Mouse (Mus musculus): ENCODE measurements at regions not wholly inside any gene's neighbourhood (a gene's known extent, or its start where the extent isn't known, plus 50 kb on each side); places are given as distances from the start of the nearest gene placed in this dataset.

DNA sequence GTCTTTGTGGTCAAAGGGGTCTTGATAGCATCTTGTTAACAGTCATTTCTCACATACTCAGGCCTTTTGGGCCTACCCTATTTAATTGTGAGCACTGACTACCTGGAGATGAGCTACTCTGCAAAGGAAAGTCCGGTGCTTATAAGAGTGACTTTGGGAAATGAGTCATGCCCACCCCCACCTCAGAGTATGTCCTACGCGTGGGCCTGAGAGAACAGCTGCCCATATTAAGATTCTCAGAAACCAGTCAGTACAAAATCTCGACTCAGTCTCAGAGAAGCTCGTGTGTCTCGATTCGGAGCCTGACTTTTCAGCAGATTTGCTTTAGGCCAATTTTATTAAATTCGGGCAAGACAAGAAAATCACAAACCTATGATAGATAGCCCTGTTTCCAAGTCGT, 301.1 kb downstream of the Xpnpep1 start:
- Histone ChIP-seq H3K9me3 (ENCODE audit: control insufficient read depth, low read length) (no peaks in the 10 kb centered on the region), H3K36me3 (ENCODE audit: control insufficient read depth, insufficient read depth, low read length) (no peaks in the 10 kb centered on the region), H3K4me2 (ENCODE audit: low read length) (no peak overlapping the region), H3K4me1 (ENCODE audit: control insufficient read depth, insufficient read depth, low read depth, low read length) (no peaks in the 10 kb centered on the region), H3K27ac (ENCODE audit: low read depth, low read length) (no peak overlapping the region), H3K9ac (ENCODE audit: low read depth, low read length) (no peak overlapping the region), H3K4me3 (ENCODE audit: low read length) (no peak overlapping the region), H3K27me3 (replicated peaks; ENCODE audit: control insufficient read depth, insufficient read depth, low read length) (no peaks in the 10 kb centered on the region)
- 90% methylated on average over 9 of the region's 9 CpGs for WGBS
- no peak for ATAC-seq

DNA sequence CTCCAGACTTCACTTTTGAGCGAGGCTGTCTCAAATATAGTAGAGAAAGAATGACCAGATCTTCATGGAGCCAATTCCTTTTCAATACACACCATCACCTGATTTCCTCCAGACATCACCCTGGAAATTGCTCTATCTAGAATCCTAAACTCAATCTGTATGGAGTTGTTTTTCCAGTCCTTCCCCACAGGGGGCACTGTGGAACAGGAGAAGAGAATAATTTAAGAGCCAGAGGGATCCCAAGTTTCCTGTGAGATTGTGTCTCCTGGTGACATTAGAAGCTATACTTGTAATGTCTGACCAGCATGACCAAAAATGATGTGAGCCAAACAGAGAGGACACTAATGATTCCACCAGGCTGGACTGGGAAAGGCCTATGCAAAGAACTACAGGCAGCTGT, 318.2 kb downstream of the Xpnpep1 start:
- Histone ChIP-seq H3K27ac (ENCODE audit: low read depth, low read length) (no peak overlapping the region), H3K4me1 (ENCODE audit: control insufficient read depth, insufficient read depth, low read depth, low read length) (no peaks in the 10 kb centered on the region), H3K9me3 (ENCODE audit: control insufficient read depth, low read length) (no peaks in the 10 kb centered on the region), H3K9ac (ENCODE audit: low read depth, low read length) (no peak overlapping the region), H3K4me3 (ENCODE audit: low read length) (no peak overlapping the region), H3K4me2 (ENCODE audit: low read length) (no peak overlapping the region), H3K36me3 (ENCODE audit: control insufficient read depth, insufficient read depth, low read length) (no peaks in the 10 kb centered on the region), H3K27me3 (replicated peaks; ENCODE audit: control insufficient read depth, insufficient read depth, low read length) (no peaks in the 10 kb centered on the region)
- WGBS: 26% methylated on average over 1 of the region's 1 CpGs
- ATAC-seq: no peak

GRCm38 (mm10) chr19:52715359-52715758, 324.7 kb downstream of the Xpnpep1 start:
- 77% methylated on average over 5 of the region's 5 CpGs for WGBS

DNA sequence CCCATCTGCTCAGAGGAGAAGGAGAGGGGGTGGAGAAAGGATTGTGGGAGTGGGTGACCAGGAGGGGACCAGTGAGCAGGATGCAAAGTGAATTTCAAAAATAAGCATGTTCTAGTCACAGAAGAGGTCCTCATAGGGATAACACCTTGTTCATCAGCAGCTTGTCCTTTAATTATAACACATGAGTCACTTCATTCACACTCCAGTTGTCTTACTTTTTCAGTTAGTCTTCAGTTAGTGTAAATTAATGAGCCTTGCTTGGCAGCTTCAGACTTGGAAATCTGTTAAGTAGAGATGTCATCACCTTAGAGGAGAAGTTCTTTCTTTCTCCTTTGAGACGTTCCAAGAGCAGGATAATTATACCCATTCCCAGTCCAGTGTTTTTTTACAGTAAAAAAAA, 332.3 kb downstream of the Xpnpep1 start:
- ATAC-seq: no peak
- H3K9me3 ChIP-seq (ENCODE audit: control insufficient read depth, low read length): no peaks in the 10 kb centered on the region
- no peak overlapping the region for H3K9ac ChIP-seq (ENCODE audit: low read depth, low read length)
- 85% methylated on average over 1 of the region's 1 CpGs for whole genome bisulfite sequencing
- H3K27ac ChIP-seq (ENCODE audit: low read depth, low read length): no peak overlapping the region
- no peaks in the 10 kb centered on the region for H3K27me3 ChIP-seq (replicated peaks; ENCODE audit: control insufficient read depth, insufficient read depth, low read length)
- H3K4me1 ChIP-seq (ENCODE audit: control insufficient read depth, insufficient read depth, low read depth, low read length): no peaks in the 10 kb centered on the region
- H3K4me3 ChIP-seq (ENCODE audit: low read length): no peak overlapping the region
- H3K4me2 ChIP-seq (ENCODE audit: low read length): no peak overlapping the region
- no peaks in the 10 kb centered on the region for H3K36me3 ChIP-seq (ENCODE audit: control insufficient read depth, insufficient read depth, low read length)

More at GRCm38 (mm10) chr19:52715359-52715758, 324.7 kb downstream of the Xpnpep1 start:
- H3K9me3 ChIP-seq (ENCODE audit: control insufficient read depth, low read length): no peaks in the 10 kb centered on the region
- ATAC-seq: no peak
- H3K4me3 ChIP-seq (ENCODE audit: low read length): no peak overlapping the region
- H3K4me1 ChIP-seq (ENCODE audit: control insufficient read depth, insufficient read depth, low read depth, low read length): no peaks in the 10 kb centered on the region
- no peaks in the 10 kb centered on the region for H3K27me3 ChIP-seq (replicated peaks; ENCODE audit: control insufficient read depth, insufficient read depth, low read length)
- no peak overlapping the region for H3K27ac ChIP-seq (ENCODE audit: low read depth, low read length)
- no peak overlapping the region for H3K9ac ChIP-seq (ENCODE audit: low read depth, low read length)
- no peak overlapping the region for H3K4me2 ChIP-seq (ENCODE audit: low read length)
- H3K36me3 ChIP-seq (ENCODE audit: control insufficient read depth, insufficient read depth, low read length): no peaks in the 10 kb centered on the region

GRCm38 (mm10) chr19:52661009-52661408, 379.0 kb downstream of the Xpnpep1 start:
- no peaks in the 10 kb centered on the region for H3K9me3 ChIP-seq (ENCODE audit: control insufficient read depth, low read length)
- H3K27ac ChIP-seq (ENCODE audit: low read depth, low read length): no peak overlapping the region
- 0 out of 2 replicates have a peak, but pooled peaks have one; percentile 30 for ATAC-seq
- H3K4me3 ChIP-seq (ENCODE audit: low read length): no peak overlapping the region
- no peaks in the 10 kb centered on the region for H3K4me1 ChIP-seq (ENCODE audit: control insufficient read depth, insufficient read depth, low read depth, low read length)
- no peak overlapping the region for H3K4me2 ChIP-seq (ENCODE audit: low read length)
- WGBS: 56% methylated on average over 5 of the region's 5 CpGs
- H3K36me3 ChIP-seq (ENCODE audit: control insufficient read depth, insufficient read depth, low read length): no peaks in the 10 kb centered on the region
- H3K9ac ChIP-seq (ENCODE audit: low read depth, low read length): no peak overlapping the region
- H3K27me3 ChIP-seq (replicated peaks; ENCODE audit: control insufficient read depth, insufficient read depth, low read length): no peaks in the 10 kb centered on the region

DNA sequence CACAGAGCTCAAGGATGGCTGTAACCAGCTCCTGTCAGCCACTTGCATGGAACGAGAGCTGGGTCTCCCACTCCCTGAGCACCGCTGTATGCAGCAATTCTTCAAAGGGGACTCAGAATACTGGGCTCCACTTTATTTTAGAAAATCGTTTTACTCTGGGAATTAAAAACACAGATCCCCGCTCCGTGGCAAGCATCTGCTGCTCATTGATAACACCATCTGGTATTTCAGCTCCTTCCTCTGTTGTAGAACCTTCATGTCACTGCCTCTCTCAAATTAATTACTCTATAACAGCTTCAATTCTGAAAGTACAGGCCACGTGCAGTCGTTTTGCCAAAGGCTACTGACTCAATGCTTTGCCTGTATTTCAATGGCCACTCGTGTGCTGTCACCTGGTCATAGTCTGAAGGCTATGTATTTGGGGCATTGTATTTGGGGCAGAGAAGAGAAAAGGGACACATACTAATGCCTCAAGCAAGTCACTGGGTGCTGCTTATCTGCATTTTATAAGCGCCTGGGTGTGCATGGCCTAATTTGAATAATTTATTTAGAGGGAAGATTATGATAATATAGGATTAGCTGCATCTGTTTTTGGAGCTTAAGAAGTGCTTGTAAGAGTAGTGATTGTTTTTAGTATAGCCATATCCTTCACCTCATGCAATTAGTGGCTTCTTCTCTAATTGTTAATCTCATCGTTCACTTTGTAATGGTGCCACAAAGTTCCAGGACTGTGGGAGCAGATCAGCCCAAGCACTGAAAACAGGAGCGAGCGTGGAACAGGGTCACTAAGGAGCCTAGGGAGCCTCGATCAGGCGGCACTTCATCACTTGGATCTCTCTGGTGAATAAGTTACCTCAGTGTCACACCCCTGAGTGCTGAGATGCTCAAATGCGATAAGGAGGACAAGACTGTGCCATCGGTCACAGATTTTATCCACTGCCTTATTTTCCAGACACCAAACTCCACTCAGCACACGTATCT, 383.3 kb downstream of the Ins1 start:
- WGBS: 46% methylated on average over 17 of the region's 17 CpGs
- H3K4me1 ChIP-seq (ENCODE audit: control insufficient read depth, insufficient read depth, low read depth, low read length): peaks cover 3% of the 10 kb centered on the region

GRCm38 (mm10) chr19:52640228-52640627, 376.1 kb downstream of the Ins1 start:
- no peak overlapping the region for H3K27ac ChIP-seq (ENCODE audit: low read depth, low read length)
- no peak overlapping the region for H3K4me2 ChIP-seq (ENCODE audit: low read length)
- H3K9me3 ChIP-seq (ENCODE audit: control insufficient read depth, low read length): no peaks in the 10 kb centered on the region
- H3K4me3 ChIP-seq (ENCODE audit: low read length): no peak overlapping the region
- no peak overlapping the region for H3K9ac ChIP-seq (ENCODE audit: low read depth, low read length)
- WGBS: 68% methylated on average over 5 of the region's 5 CpGs
- H3K36me3 ChIP-seq (ENCODE audit: control insufficient read depth, insufficient read depth, low read length): no peaks in the 10 kb centered on the region
- no peaks in the 10 kb centered on the region for H3K4me1 ChIP-seq (ENCODE audit: control insufficient read depth, insufficient read depth, low read depth, low read length)
- no peaks in the 10 kb centered on the region for H3K27me3 ChIP-seq (replicated peaks; ENCODE audit: control insufficient read depth, insufficient read depth, low read length)
- ATAC-seq: no peak

More for the DNA sequence above, 383.3 kb downstream of the Ins1 start:
- Histone ChIP-seq H3K27ac (ENCODE audit: low read depth, low read length) (no peak overlapping the region), H3K36me3 (ENCODE audit: control insufficient read depth, insufficient read depth, low read length) (no peaks in the 10 kb centered on the region), H3K4me2 (ENCODE audit: low read length) (no peak overlapping the region), H3K4me3 (ENCODE audit: low read length) (no peak overlapping the region), H3K9me3 (ENCODE audit: control insufficient read depth, low read length) (no peaks in the 10 kb centered on the region), H3K9ac (ENCODE audit: low read depth, low read length) (no peak overlapping the region), H3K27me3 (replicated peaks; ENCODE audit: control insufficient read depth, insufficient read depth, low read length) (no peaks in the 10 kb centered on the region)
- ATAC-seq: peak; percentile 65

DNA sequence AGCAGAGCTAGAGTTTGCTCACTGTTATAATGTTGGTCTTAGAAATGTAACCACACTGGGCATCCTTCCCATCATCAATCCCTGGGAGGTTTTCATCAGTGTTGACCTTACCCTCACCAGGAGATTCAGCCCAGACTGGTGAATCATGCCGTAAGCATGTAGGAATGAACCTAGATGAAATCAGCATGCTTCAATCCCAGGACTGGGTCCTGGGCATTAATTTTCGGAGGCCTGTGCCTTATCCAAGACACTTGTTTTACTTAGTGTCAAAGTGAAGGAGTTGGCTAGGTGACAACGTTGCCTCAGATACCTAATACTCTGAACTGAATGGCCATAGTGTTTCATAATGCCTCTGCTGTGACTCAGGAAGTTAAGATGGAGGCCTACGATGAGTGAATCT, 368.4 kb downstream of the Ins1 start:
- Histone ChIP-seq H3K27ac (ENCODE audit: low read depth, low read length) (no peak overlapping the region), H3K36me3 (ENCODE audit: control insufficient read depth, insufficient read depth, low read length) (no peaks in the 10 kb centered on the region), H3K9ac (ENCODE audit: low read depth, low read length) (no peak overlapping the region), H3K9me3 (ENCODE audit: control insufficient read depth, low read length) (no peaks in the 10 kb centered on the region), H3K4me1 (ENCODE audit: control insufficient read depth, insufficient read depth, low read depth, low read length) (no peaks in the 10 kb centered on the region), H3K4me3 (ENCODE audit: low read length) (no peak overlapping the region), H3K4me2 (ENCODE audit: low read length) (no peak overlapping the region), H3K27me3 (replicated peaks; ENCODE audit: control insufficient read depth, insufficient read depth, low read length) (no peaks in the 10 kb centered on the region)
- no peak for ATAC-seq
- 80% methylated on average over 4 of the region's 4 CpGs for WGBS

- no peaks in the 10 kb centered on the region for H3K27me3 ChIP-seq (replicated peaks; ENCODE audit: control insufficient read depth, insufficient read depth, low read length)
- H3K9ac ChIP-seq (ENCODE audit: low read depth, low read length): no peak overlapping the region
- no peaks in the 10 kb centered on the region for H3K9me3 ChIP-seq (ENCODE audit: control insufficient read depth, low read length)
- H3K4me3 ChIP-seq (ENCODE audit: low read length): no peak overlapping the region
- no peaks in the 10 kb centered on the region for H3K36me3 ChIP-seq (ENCODE audit: control insufficient read depth, insufficient read depth, low read length)
- no peak for ATAC-seq
- no peaks in the 10 kb centered on the region for H3K4me1 ChIP-seq (ENCODE audit: control insufficient read depth, insufficient read depth, low read depth, low read length)
- H3K27ac ChIP-seq (ENCODE audit: low read depth, low read length): no peak overlapping the region
- WGBS: 68% methylated on average over 5 of the region's 5 CpGs
- no peak overlapping the region for H3K4me2 ChIP-seq (ENCODE audit: low read length)
These were observed 360.2 kb downstream of the Ins1 start for GRCm38 (mm10) chr19:52624310-52624709.

Measured in hindbrain, embryonic 16.5 days (tissue).